Mouse (Mus musculus): Measurements from ENCODE around the gene Ino80e. TPM values are rescaled to one million over a fixed set of nuclear protein-coding genes. Genes with fewer than 3 reads are reported as not detected.

Ino80e gene
- polyA plus RNA-seq (2015; fragmentation: Illumina TruSeq; extraction: RNeasy Lipid Tissue Mini Kit (QIAGEN cat#74804); ENCODE audit: insufficient read depth, low replicate concordance) = 30.1 TPM

GRCm38 (mm10) chr7:126862147-126862784 is at the start of gene Ino80e:
Gene Ino80e (minus strand): TSS chr7:126862377.

GRCm38 (mm10) chr7:126884286-126885164 is 22.3 kb upstream of the Ino80e start, which contains the start of gene Taok2:
Gene Taok2 (minus strand): TSS chr7:126884703.

GRCm38 (mm10) chr7:126861429-126862130 is 597 bp downstream of the Ino80e start, which contains the start of gene Hirip3:
Gene Hirip3 (plus strand): TSS chr7:126861972.

GRCm38 (mm10) chr7:126847116-126847420 is 15.1 kb downstream of the Ino80e start, which contains the start of gene Doc2a:
Gene Doc2a (plus strand): TSS chr7:126847416.

GRCm38 (mm10) chr7:126831539-126831938 is 30.6 kb downstream of the Ino80e start, which contains the start of gene 4930451I11Rik:
Gene 4930451I11Rik (minus strand): TSS chr7:126831639.

Other genes with a start within 250 kb of the Ino80e start
- gene Nupr1, start 231.5 kb downstream of the Ino80e start, polyA plus RNA-seq (2015; fragmentation: Illumina TruSeq; extraction: RNeasy Lipid Tissue Mini Kit (QIAGEN cat#74804); ENCODE audit: insufficient read depth, low replicate concordance) = 26.0 TPM
- gene Sgf29, start 213.1 kb downstream of the Ino80e start, polyA plus RNA-seq (2015; fragmentation: Illumina TruSeq; extraction: RNeasy Lipid Tissue Mini Kit (QIAGEN cat#74804); ENCODE audit: insufficient read depth, low replicate concordance) = 30.5 TPM
- 38.4 TPM for gene Sult1a1, start 185.9 kb downstream of the Ino80e start, polyA plus RNA-seq (2015; fragmentation: Illumina TruSeq; extraction: RNeasy Lipid Tissue Mini Kit (QIAGEN cat#74804); ENCODE audit: insufficient read depth, low replicate concordance)
- gene Bola2, start 167.0 kb downstream of the Ino80e start, polyA plus RNA-seq (2015; fragmentation: Illumina TruSeq; extraction: RNeasy Lipid Tissue Mini Kit (QIAGEN cat#74804); ENCODE audit: insufficient read depth, low replicate concordance) = 9.9 TPM
- gene Slx1b, start 166.6 kb downstream of the Ino80e start, polyA plus RNA-seq (2015; fragmentation: Illumina TruSeq; extraction: RNeasy Lipid Tissue Mini Kit (QIAGEN cat#74804); ENCODE audit: insufficient read depth, low replicate concordance) = 7.6 TPM
- 1,014 TPM for gene Coro1a, start 154.6 kb downstream of the Ino80e start, polyA plus RNA-seq (2015; fragmentation: Illumina TruSeq; extraction: RNeasy Lipid Tissue Mini Kit (QIAGEN cat#74804); ENCODE audit: insufficient read depth, low replicate concordance)
- 58.8 TPM for gene Mapk3, start 102.8 kb downstream of the Ino80e start, polyA plus RNA-seq (2015; fragmentation: Illumina TruSeq; extraction: RNeasy Lipid Tissue Mini Kit (QIAGEN cat#74804); ENCODE audit: insufficient read depth, low replicate concordance)
- 8.9 TPM for gene Gdpd3, start 96.0 kb downstream of the Ino80e start, polyA plus RNA-seq (2015; fragmentation: Illumina TruSeq; extraction: RNeasy Lipid Tissue Mini Kit (QIAGEN cat#74804); ENCODE audit: insufficient read depth, low replicate concordance)
- gene Ypel3, start 85.4 kb downstream of the Ino80e start, polyA plus RNA-seq (2015; fragmentation: Illumina TruSeq; extraction: RNeasy Lipid Tissue Mini Kit (QIAGEN cat#74804); ENCODE audit: insufficient read depth, low replicate concordance) = 121 TPM
- 2.8 TPM for gene Tbx6, start 80.9 kb downstream of the Ino80e start, polyA plus RNA-seq (2015; fragmentation: Illumina TruSeq; extraction: RNeasy Lipid Tissue Mini Kit (QIAGEN cat#74804); ENCODE audit: insufficient read depth, low replicate concordance)
- gene Ppp4c, start 69.9 kb downstream of the Ino80e start, polyA plus RNA-seq (2015; fragmentation: Illumina TruSeq; extraction: RNeasy Lipid Tissue Mini Kit (QIAGEN cat#74804); ENCODE audit: insufficient read depth, low replicate concordance) = 170 TPM
- not detected for gene Fam57b, start 64.7 kb downstream of the Ino80e start, polyA plus RNA-seq (2015; fragmentation: Illumina TruSeq; extraction: RNeasy Lipid Tissue Mini Kit (QIAGEN cat#74804); ENCODE audit: insufficient read depth, low replicate concordance)
- not detected for gene 4930451I11Rik, start 30.7 kb downstream of the Ino80e start, polyA plus RNA-seq (2015; fragmentation: Illumina TruSeq; extraction: RNeasy Lipid Tissue Mini Kit (QIAGEN cat#74804); ENCODE audit: insufficient read depth, low replicate concordance)
- not detected for gene Doc2a, start 15.0 kb downstream of the Ino80e start, polyA plus RNA-seq (2015; fragmentation: Illumina TruSeq; extraction: RNeasy Lipid Tissue Mini Kit (QIAGEN cat#74804); ENCODE audit: insufficient read depth, low replicate concordance)
- 41.1 TPM for gene Hirip3, start 405 bp downstream of the Ino80e start, polyA plus RNA-seq (2015; fragmentation: Illumina TruSeq; extraction: RNeasy Lipid Tissue Mini Kit (QIAGEN cat#74804); ENCODE audit: insufficient read depth, low replicate concordance)
- 37.0 TPM for gene Taok2, start 22.3 kb upstream of the Ino80e start, polyA plus RNA-seq (2015; fragmentation: Illumina TruSeq; extraction: RNeasy Lipid Tissue Mini Kit (QIAGEN cat#74804); ENCODE audit: insufficient read depth, low replicate concordance)
- gene Tmem219, start 60.5 kb upstream of the Ino80e start, polyA plus RNA-seq (2015; fragmentation: Illumina TruSeq; extraction: RNeasy Lipid Tissue Mini Kit (QIAGEN cat#74804); ENCODE audit: insufficient read depth, low replicate concordance) = 47.9 TPM
- 13.7 TPM for gene Kctd13, start 66.5 kb upstream of the Ino80e start, polyA plus RNA-seq (2015; fragmentation: Illumina TruSeq; extraction: RNeasy Lipid Tissue Mini Kit (QIAGEN cat#74804); ENCODE audit: insufficient read depth, low replicate concordance)
- not detected for gene Asphd1, start 87.2 kb upstream of the Ino80e start, polyA plus RNA-seq (2015; fragmentation: Illumina TruSeq; extraction: RNeasy Lipid Tissue Mini Kit (QIAGEN cat#74804); ENCODE audit: insufficient read depth, low replicate concordance)
- 2.6 TPM for gene Sez6l2, start 88.2 kb upstream of the Ino80e start, polyA plus RNA-seq (2015; fragmentation: Illumina TruSeq; extraction: RNeasy Lipid Tissue Mini Kit (QIAGEN cat#74804); ENCODE audit: insufficient read depth, low replicate concordance)
- 56.1 TPM for gene Cdipt, start 113.5 kb upstream of the Ino80e start, polyA plus RNA-seq (2015; fragmentation: Illumina TruSeq; extraction: RNeasy Lipid Tissue Mini Kit (QIAGEN cat#74804); ENCODE audit: insufficient read depth, low replicate concordance)
- gene Cdiptos, start 113.7 kb upstream of the Ino80e start, polyA plus RNA-seq (2015; fragmentation: Illumina TruSeq; extraction: RNeasy Lipid Tissue Mini Kit (QIAGEN cat#74804); ENCODE audit: insufficient read depth, low replicate concordance) = 2.5 TPM
- 13.5 TPM for gene Mvp, start 152.2 kb upstream of the Ino80e start, polyA plus RNA-seq (2015; fragmentation: Illumina TruSeq; extraction: RNeasy Lipid Tissue Mini Kit (QIAGEN cat#74804); ENCODE audit: insufficient read depth, low replicate concordance)
- not detected for gene Pagr1b, start 154.1 kb upstream of the Ino80e start, polyA plus RNA-seq (2015; fragmentation: Illumina TruSeq; extraction: RNeasy Lipid Tissue Mini Kit (QIAGEN cat#74804); ENCODE audit: insufficient read depth, low replicate concordance)
- 13.5 TPM for gene Pagr1a, start 155.0 kb upstream of the Ino80e start, polyA plus RNA-seq (2015; fragmentation: Illumina TruSeq; extraction: RNeasy Lipid Tissue Mini Kit (QIAGEN cat#74804); ENCODE audit: insufficient read depth, low replicate concordance)
- gene Gm42742, start 158.7 kb upstream of the Ino80e start, polyA plus RNA-seq (2015; fragmentation: Illumina TruSeq; extraction: RNeasy Lipid Tissue Mini Kit (QIAGEN cat#74804); ENCODE audit: insufficient read depth, low replicate concordance) = 20.9 TPM
- 3.2 TPM for gene Prrt2, start 158.8 kb upstream of the Ino80e start, polyA plus RNA-seq (2015; fragmentation: Illumina TruSeq; extraction: RNeasy Lipid Tissue Mini Kit (QIAGEN cat#74804); ENCODE audit: insufficient read depth, low replicate concordance)
- gene Maz, start 164.7 kb upstream of the Ino80e start, polyA plus RNA-seq (2015; fragmentation: Illumina TruSeq; extraction: RNeasy Lipid Tissue Mini Kit (QIAGEN cat#74804); ENCODE audit: insufficient read depth, low replicate concordance) = 111 TPM
- gene Kif22, start 180.1 kb upstream of the Ino80e start, polyA plus RNA-seq (2015; fragmentation: Illumina TruSeq; extraction: RNeasy Lipid Tissue Mini Kit (QIAGEN cat#74804); ENCODE audit: insufficient read depth, low replicate concordance) = 10.6 TPM
- gene Zg16, start 225.0 kb upstream of the Ino80e start, polyA plus RNA-seq (2015; fragmentation: Illumina TruSeq; extraction: RNeasy Lipid Tissue Mini Kit (QIAGEN cat#74804); ENCODE audit: insufficient read depth, low replicate concordance) = 6.7 TPM
- 81.1 TPM for gene AI467606, start 229.0 kb upstream of the Ino80e start, polyA plus RNA-seq (2015; fragmentation: Illumina TruSeq; extraction: RNeasy Lipid Tissue Mini Kit (QIAGEN cat#74804); ENCODE audit: insufficient read depth, low replicate concordance)

All from spleen, adult 10 weeks (tissue).